Mouse (Mus musculus): ENCODE measurements around the gene Shld2.

GRCm38 (mm10) chr14:34234630-34235380 is 75.5 kb downstream of the Shld2 start:
- TF ChIP-seq CTCF (IDR thresholded peaks at IDR 0.05; ENCODE audit: low read depth, low read length) (0 out of 2 replicates have a peak, but pooled peaks have one; percentile 14), POLR2A (IDR thresholded peaks at IDR 0.05; ENCODE audit: borderline replicate concordance, low read depth, low read length) (no peak)
